Comparison of ENCODE assay signal across 26 mouse cellular contexts in genomic region chr10:57597172-57597571, GRCm38 (mm10).
"Had no signal": no experiment of that assay in that cellular context is flagged by ENCODE, and none has a peak within 500 bp of the region (broad histone marks: within the 10 kb centered on the region; RNA-seq: fewer than 3 reads in every experiment).

No protein-coding gene starts in this region.

- H3K4me1 ChIP-seq: heart, embryonic 13.5 days; heart, embryonic 15.5 days; hindbrain, embryonic 13.5 days; hindbrain, embryonic 15.5 days; kidney, embryonic 15.5 days; limb, embryonic 13.5 days; limb, embryonic 15.5 days; liver, embryonic 12.5 days had no signal

- H3K36me3 ChIP-seq: heart, embryonic 13.5 days; heart, embryonic 15.5 days; hindbrain, embryonic 13.5 days; hindbrain, embryonic 15.5 days; kidney, embryonic 15.5 days; limb, embryonic 13.5 days; limb, embryonic 15.5 days; liver, embryonic 12.5 days had no signal

- DNase-seq: gastrocnemius, postnatal 14 days; gastrocnemius, postnatal 36 days; heart, adult 11 months; heart, adult 2 months; heart, postnatal 14 days; heart, postnatal 36 days; kidney, adult 11 months; kidney, adult 2 months; kidney, adult 9 months; kidney, postnatal 14 days; kidney, postnatal 36 days; layer of hippocampus, adult 9-11 months; layer of hippocampus, postnatal 36 days; left cerebral cortex, postnatal 4 days had no signal

- H3K4me3 ChIP-seq: heart, adult 2 months; heart, embryonic 13.5 days; heart, embryonic 15.5 days; hindbrain, embryonic 13.5 days; hindbrain, embryonic 15.5 days; kidney, embryonic 15.5 days; limb, embryonic 13.5 days; limb, embryonic 15.5 days; liver, embryonic 12.5 days had no signal

- H3K27me3 ChIP-seq: heart, embryonic 13.5 days; heart, embryonic 15.5 days; hindbrain, embryonic 13.5 days; hindbrain, embryonic 15.5 days; kidney, embryonic 15.5 days; limb, embryonic 13.5 days; limb, embryonic 15.5 days; liver, embryonic 12.5 days had no signal

- ATAC-seq: forebrain, embryonic 16.5 days; hindbrain, postnatal 0 days; liver, embryonic 12.5 days had no signal

- H3K4me2 ChIP-seq: heart, embryonic 11.5 days; heart, embryonic 13.5 days; heart, embryonic 15.5 days; hindbrain, embryonic 13.5 days; hindbrain, embryonic 15.5 days; kidney, embryonic 15.5 days; limb, embryonic 13.5 days; limb, embryonic 15.5 days; liver, embryonic 12.5 days had no signal

- H3K9ac ChIP-seq: heart, embryonic 13.5 days; heart, embryonic 15.5 days; hindbrain, embryonic 13.5 days; hindbrain, embryonic 15.5 days; kidney, embryonic 15.5 days; limb, embryonic 13.5 days; limb, embryonic 15.5 days; liver, embryonic 12.5 days had no signal

- H3K9me3 ChIP-seq: heart, embryonic 13.5 days; heart, embryonic 15.5 days; hindbrain, embryonic 13.5 days; hindbrain, embryonic 15.5 days; kidney, embryonic 15.5 days; limb, embryonic 13.5 days; limb, embryonic 15.5 days; liver, embryonic 12.5 days had no signal

- H3K27ac ChIP-seq: heart, adult 2 months; heart, embryonic 13.5 days; heart, embryonic 15.5 days; hindbrain, embryonic 13.5 days; hindbrain, embryonic 15.5 days; hindbrain, postnatal 0 days; kidney, embryonic 15.5 days; kidney, postnatal 0 days; limb, embryonic 13.5 days; limb, embryonic 15.5 days; liver, embryonic 12.5 days had no signal
